Mouse (Mus musculus): Measurements from ENCODE around the gene Nlrp9b.
"Not testable (repeated sequence)": the region's sequence is repeated elsewhere in the genome, so short reads cannot be mapped to it uniquely, and the experiment has no call there.

The Nlrp9b gene

DNA sequence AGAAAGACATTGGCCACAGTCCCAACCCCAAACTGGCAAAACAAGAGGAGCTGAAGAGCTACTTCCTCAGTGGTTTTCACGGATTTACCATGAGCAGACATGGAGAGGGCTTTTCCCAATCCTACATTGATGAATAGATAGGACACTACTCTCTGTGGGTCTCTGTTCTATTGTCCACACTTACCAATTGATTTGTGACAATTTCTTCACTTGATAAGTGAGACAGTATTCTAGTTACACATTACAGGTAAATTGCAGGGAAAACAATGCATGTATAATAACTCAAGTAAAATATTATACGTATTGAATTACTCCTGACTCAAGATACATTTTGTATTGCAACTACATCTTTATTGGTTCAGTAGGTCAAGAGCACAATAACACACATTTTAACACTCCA lies 131.2 kb downstream of the Nlrp9b start, which contains the start of gene Gm16442:
TSS of gene Gm16442 (minus strand) at position 101 of the 400 bp plus-strand sequence.
- not testable (repeated sequence) for DNase-seq (ENCODE audit: low read depth)

Data from induced T-regulatory cell, adult 2 months (primary cell).